Mouse (Mus musculus): ENCODE data around the gene Celsr1.
"Not testable (repeated sequence)": the region's sequence is repeated elsewhere in the genome, so short reads cannot be mapped to it uniquely, and the experiment has no call there.

Gene Celsr1

GRCm38 (mm10) chr15:86064191-86064849 lies 30.7 kb upstream of the Celsr1 start:
- no peak for DNase-seq (ENCODE audit: low spot score)

GRCm38 (mm10) chr15:86061848-86062481 lies 28.4 kb upstream of the Celsr1 start:
- no peak for DNase-seq (ENCODE audit: low spot score)

- DNase-seq (ENCODE audit: low spot score) = no peak
These were observed 27.6 kb upstream of the Celsr1 start for GRCm38 (mm10) chr15:86061221-86061620.

DNA sequence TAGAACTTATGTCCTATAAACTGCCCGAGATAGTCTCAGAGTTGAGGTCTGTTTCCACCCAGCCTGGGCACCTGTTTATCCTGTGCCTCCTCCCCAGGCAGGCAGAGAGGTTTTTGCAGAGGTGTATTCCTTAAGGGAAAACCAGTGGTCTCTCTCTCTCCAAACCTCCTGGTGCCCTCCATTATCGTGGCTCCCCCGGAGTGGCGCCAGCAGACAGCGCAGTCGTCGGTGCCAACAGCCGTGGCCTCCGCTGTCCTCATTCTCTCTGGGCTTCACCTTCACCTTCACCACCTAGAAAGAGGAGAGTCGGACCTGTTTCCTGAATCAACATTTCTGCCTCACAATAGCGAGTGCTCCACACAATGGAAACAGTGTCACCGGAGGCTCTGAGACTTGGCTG lies 27.0 kb upstream of the Celsr1 start:
- no peak for DNase-seq (ENCODE audit: low spot score)

GRCm38 (mm10) chr15:86059835-86060380 lies 26.3 kb upstream of the Celsr1 start:
- DNase-seq (ENCODE audit: low spot score) = no peak

- no peak for DNase-seq (ENCODE audit: low spot score)
These were observed 25.6 kb upstream of the Celsr1 start for GRCm38 (mm10) chr15:86058931-86059834.

GRCm38 (mm10) chr15:86058394-86058915 lies 24.9 kb upstream of the Celsr1 start:
- peak; percentile 79 for DNase-seq (ENCODE audit: low spot score)

- DNase-seq (ENCODE audit: low spot score) = no peak
These were observed 24.3 kb upstream of the Celsr1 start for GRCm38 (mm10) chr15:86057908-86058307.

DNA sequence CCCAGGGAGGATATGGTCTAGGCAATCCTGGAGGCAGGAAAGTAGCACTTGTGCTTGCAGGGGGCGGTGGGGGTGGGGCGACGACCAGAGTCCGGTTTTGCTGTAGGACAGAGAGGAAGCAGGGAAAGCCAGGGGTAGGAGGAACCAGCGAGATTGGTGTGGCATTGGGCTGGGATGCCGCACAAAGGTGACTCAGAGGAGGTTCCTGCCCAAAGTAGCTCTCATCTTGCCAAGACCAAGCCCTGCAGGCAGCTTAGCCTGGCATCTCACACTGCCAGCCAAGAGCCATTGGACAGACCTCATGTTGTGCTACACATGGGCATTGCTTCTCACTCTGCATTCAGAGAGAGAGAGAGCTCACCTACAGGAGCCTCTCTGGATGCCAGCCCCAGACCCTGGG lies 23.8 kb upstream of the Celsr1 start, which contains the start of gene Gramd4:
Gene Gramd4 (plus strand): TSS at position 283 of the 400 bp plus-strand sequence.
- no peak for DNase-seq (ENCODE audit: low spot score)

DNA sequence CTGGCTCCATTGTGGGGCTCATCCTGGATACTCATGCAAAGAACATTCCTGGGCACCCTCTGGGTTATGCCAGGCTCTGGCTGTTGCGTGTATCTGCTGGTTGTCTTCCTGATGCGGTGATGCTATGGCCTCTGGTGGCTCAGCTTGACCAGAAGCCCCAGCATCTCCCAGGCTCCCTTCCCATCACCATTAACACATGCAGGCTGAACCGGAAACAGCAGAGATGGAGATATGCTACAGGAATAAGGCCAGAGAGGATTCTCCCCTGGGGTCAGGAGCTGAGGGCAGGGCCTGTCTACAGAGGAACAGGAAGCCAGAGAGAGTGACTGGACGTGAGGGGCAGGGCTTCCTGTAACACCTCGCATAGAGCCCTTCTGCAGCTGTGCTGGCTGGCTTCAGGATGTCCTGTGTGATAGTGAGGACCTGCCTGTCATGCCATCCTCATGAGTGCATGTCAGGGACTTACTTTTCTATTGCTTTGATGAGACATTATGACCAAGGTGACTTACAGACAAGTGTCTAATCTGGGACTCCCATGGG lies 22.7 kb upstream of the Celsr1 start:
- DNase-seq (ENCODE audit: low spot score) = peak; percentile 47

GRCm38 (mm10) chr15:86054861-86055260 lies 21.3 kb upstream of the Celsr1 start:
- not testable (repeated sequence) for DNase-seq (ENCODE audit: low spot score)

DNA sequence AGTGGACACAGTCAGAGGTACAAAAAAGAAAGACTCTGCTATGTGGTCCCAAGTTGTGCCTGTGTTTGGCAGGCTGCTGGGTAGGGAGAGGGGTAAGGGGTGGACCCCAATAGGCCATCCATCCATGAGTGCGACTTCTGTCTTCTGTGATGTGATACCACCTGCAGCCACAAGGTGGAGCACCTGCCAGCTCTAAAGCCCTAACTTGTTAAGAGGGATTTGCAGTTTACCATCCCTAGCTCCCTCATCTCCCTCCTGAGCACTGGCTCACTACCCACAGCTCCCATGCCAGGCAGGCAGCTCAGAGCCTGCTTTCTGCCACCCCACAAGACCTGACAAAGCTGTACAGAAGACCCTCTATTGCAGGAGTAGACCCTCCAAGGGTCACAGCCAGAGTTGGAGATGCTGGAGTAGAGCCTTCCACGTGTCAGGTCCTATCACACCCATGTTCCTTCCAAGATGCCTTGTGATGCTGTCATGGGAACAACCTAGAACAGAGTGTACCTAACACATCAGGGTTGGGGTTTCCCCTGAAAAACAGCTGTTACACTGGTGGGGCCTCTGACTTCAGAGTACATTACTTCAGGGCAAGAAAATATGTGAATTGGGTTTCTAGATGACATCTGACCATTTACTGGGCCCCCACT lies 20.4 kb upstream of the Celsr1 start:
- peak; percentile 78 for DNase-seq (ENCODE audit: low spot score)

DNA sequence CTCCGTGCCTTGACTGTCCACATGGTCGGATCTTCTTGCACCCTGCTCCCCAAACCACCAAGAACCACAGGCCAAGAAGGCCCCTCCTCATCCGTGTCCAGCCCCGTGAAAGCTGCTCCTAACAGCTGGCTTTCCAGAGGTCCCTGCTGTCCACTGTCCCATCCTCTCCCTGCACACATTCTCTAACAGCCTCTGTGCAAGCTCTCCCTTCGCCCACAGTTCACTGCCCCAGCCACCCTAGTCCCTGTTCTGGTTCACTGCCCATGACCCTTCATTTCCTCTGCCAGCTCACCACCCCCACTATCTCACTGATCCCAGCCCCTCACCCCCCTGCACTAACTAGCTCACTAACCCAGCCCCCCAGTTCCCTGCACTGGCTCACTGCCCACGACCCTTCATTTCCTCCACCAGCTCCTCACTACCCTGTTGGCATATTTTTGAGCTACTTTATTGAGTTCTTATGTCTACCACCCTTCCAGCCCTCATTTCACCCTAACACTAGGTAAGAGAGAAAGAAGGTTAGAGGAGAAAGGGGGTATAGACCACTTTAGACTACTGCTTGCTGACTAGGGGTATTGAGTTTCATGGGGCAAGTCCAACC lies 18.4 kb upstream of the Celsr1 start:
- DNase-seq (ENCODE audit: low spot score) = no peak

DNA sequence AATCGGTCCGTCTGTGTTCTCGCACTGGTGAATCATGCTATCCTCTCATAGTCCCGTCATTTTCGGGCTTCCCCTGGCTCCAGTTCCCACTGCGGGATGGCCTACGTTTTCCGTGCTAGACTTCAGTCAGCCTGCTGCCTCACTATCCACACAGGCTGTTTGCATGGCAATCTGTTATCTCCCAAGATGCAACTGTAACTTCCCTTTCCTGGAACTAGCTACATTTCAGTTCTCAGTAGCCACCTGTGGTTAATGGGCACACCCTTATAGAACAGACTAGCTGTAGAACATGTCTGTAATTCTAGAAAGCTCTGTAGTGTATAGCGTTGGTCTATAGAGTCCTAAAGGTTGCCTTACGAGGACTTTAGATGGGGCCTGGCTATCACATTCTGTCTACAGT lies 17.6 kb upstream of the Celsr1 start:
- no peak for DNase-seq (ENCODE audit: low spot score)

- DNase-seq (ENCODE audit: low spot score) = no peak
These were observed 16.7 kb upstream of the Celsr1 start for GRCm38 (mm10) chr15:86050170-86050743.

DNA sequence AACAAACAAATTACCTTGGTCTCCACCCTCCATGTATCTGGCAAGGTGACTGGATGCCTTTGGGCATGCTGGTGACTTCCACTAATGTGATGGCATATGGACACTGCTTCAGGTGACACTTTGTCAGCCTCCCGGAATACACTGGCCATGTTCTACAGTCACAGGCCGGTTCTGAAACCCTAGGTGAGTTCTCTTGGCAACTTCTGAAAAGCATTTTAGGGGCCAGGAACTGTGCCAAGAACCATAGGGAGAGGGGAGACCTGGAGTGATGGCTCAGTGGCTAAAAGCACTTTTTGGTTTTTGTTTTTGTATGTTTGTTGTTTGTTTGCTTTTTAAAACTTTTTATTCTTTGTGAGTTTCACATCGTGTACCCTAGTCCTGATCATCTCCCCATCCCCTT lies 15.9 kb upstream of the Celsr1 start:
- no peak for DNase-seq (ENCODE audit: low spot score)

GRCm38 (mm10) chr15:86042364-86042763 lies 8.8 kb upstream of the Celsr1 start:
- DNase-seq (ENCODE audit: low spot score) = no peak

DNA sequence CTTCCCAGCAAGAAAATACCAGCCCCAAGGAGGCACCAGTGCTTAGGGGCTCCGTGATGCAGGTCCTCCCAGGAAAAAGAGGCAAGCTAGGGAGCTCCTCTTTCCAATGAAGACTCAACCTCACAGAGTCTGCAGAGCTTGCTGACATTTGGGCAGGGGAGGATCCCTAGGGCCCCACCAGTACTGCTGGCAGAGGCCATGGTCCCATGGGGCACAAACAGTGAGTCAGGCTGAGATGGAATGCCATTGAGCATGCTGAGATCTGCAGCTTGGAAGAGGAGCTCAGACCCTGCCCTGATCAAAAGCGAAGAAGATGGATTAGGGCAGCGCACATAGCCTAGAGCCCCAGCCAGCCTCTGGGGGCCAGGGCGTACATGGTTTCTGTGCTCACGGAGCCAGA lies 7.8 kb upstream of the Celsr1 start:
- no peak for DNase-seq (ENCODE audit: low spot score)

GRCm38 (mm10) chr15:86038802-86039201 lies 5.2 kb upstream of the Celsr1 start:
- peak; percentile 82 for DNase-seq (ENCODE audit: low spot score)

- no peak for DNase-seq (ENCODE audit: low spot score)
These were observed 2.3 kb upstream of the Celsr1 start for GRCm38 (mm10) chr15:86035913-86036312.
